Mouse (Mus musculus) kidney, postnatal 10 days (tissue): ENCODE data around the gene 0610012G03Rik.

Experiments
- DNase-seq: peaks from one replicate; pipeline ENCODE4 v3.0.0; 2021; ENCODE audit warnings: mixed read lengths

0610012G03Rik gene

GRCm38 (mm10) chr16:31932255-31932654, 16.0 kb downstream of the 0610012G03Rik start:
- no peak for DNase-seq

GRCm38 (mm10) chr16:31931330-31931729, 17.0 kb downstream of the 0610012G03Rik start:
- peak; percentile 17 for DNase-seq

DNA sequence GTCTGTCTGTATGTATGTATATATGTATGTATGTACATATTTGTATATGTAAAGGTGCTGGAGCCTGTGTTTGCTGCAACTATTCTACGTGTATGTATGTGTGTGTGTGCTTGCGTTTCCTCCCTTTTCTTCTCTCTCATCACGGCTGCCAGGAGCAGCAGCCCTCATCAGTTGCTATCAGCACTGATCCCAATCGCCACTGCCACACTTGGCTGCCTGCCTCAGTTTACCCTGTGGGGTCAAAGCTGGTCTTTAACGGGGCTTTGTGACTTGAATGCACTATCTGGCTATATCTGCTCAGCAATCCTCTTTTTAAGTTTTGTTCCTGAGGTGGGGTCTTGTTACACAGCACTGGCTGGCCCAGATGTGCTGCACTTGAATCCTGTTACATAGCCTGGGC, 20.9 kb downstream of the 0610012G03Rik start:
- no peak for DNase-seq

GRCm38 (mm10) chr16:31926547-31927182, 21.6 kb downstream of the 0610012G03Rik start:
- DNase-seq = no peak

- DNase-seq = no peak
These were observed 22.2 kb downstream of the 0610012G03Rik start for GRCm38 (mm10) chr16:31926091-31926490.

DNA sequence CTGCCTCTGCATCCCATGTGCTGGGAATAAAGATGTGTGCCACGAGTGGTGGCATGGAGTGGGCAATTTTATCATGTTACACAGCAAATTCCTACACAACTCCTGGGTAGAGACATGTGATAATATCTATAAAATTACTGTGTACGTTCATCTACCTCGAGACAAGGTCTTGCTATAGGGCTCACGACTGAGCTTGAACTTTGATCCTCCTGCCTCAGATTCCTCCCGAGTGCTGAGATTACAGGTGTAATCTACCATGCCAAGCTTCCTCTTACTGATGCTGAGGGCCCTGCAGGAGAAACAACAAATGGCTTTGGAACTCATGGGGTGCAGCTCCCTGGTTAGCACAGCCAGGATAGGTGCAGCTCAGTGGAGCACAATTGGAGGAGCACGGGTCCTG, 23.9 kb downstream of the 0610012G03Rik start:
- DNase-seq = no peak

DNA sequence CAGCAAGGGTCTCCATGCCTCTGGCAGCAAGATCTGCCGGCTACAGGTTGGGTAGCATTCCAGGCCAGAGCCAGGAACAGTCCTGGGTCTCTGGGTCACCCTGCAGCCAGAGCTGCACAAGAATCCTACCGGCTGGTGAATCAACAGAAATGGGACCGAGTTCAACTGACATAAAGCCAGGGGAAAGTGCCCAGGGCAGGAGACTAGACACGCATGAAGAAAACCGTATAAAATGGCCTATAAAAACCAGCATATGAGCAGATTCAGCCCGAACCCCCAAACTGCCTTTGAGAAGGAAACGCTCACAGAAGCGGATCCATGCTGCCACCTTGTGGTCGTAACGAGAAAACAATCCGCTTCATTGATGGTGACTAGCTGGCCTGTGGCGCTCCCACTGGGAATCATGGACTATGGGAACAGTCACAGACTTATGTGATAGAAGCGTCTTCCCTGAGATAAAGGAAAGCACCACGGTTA, 30.0 kb downstream of the 0610012G03Rik start:
- DNase-seq = peak; percentile 89

- DNase-seq = no peak
These were observed 30.5 kb downstream of the 0610012G03Rik start for GRCm38 (mm10) chr16:31917776-31918175.

DNA sequence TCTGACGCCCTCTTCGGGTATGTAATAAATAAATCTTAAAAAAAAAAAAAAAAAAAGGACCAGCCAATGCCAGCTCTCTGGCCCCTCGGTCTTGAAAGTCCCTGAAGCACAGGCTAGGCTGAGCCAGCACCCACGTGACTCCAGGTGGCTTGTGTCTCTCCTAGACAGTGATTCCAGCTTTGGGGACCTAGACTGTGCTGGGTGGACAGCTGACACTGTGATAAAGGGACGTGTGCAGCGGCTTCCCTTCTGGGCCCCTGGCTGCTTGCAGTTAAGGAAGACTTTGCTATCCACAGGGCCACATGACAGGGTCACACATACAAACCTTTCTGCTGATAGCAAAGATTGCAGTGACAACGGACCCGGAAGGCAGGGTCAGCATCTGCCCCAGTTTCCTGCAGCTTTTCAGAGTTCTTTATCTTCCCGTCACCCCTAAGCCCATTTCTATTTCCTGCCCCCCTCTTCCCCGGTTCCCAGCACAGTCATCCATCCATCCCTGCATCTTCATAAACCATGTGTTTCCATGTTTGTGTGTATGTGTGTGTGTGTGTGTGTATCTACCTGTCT, 37.9 kb downstream of the 0610012G03Rik start:
- peak; percentile 29 for DNase-seq

DNA sequence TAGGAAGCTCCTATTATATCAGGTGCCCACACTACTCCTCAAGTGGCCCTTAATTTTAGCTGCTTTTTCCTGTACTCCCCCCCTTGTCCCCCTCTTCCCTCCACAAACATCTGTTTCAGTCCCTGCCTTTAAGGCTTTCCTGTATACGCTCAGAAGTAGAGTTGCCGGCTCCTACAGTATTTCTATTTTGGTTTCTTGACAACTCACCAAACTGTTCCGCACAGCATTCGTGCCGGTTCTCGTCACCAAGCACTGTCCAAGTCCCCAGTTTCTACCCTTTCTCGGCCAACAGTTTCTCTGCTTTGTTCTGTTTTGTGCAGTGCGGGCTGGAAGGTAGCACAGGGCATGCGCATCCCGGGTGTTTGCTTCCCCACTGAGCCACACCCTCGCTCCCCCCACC, 39.3 kb downstream of the 0610012G03Rik start:
- no peak for DNase-seq

GRCm38 (mm10) chr16:31906896-31907295, 41.4 kb downstream of the 0610012G03Rik start:
- DNase-seq = peak; percentile 68

DNA sequence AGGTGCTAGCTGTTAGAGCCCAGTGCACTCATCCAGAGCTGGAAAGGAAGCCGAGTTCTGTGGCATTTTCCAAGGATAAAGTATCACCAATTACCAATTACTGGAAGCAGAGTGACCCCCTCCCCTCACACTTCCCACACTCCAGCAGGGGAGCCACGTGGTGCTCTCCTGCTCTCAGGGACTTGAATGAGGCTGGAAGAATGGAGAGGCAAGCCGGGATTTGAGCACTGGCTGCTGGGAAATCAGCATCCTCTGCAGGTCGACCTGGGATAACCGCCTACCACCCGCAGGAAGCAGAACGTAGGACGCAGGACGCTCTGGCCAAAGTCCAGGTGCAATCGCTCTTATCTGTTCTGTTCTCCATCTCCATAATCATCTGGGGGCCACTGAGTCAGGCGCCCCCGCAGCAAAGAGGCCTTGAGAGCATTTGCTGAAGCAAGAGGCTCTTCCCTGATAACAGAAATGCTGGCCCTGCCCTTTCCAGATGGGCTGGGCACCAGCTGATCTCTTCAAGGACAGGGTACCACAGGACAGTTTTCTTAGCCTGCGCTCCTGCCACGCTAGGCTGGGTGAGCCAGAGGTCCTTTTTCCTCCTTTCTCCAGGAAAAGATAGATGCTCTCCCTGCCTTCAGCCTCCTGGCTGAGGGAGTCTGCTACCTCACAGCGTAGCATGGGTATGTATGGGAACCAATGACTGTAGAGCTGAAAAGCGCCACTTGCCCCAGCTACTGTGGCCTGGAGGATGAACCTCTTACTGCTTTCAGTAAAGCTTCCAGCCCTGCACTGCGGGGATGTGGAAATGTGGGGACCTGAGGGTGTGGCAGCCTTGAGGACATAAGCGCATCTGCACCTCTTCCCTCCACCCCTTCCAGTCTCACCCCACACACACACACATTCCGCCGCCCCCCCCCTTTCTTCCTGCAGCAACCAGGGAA, 42.1 kb downstream of the 0610012G03Rik start:
- DNase-seq = peak; percentile 28

- DNase-seq = no peak
These were observed 43.0 kb downstream of the 0610012G03Rik start for GRCm38 (mm10) chr16:31905331-31905730.

GRCm38 (mm10) chr16:31903239-31903638, 45.1 kb downstream of the 0610012G03Rik start:
- no peak for DNase-seq

DNA sequence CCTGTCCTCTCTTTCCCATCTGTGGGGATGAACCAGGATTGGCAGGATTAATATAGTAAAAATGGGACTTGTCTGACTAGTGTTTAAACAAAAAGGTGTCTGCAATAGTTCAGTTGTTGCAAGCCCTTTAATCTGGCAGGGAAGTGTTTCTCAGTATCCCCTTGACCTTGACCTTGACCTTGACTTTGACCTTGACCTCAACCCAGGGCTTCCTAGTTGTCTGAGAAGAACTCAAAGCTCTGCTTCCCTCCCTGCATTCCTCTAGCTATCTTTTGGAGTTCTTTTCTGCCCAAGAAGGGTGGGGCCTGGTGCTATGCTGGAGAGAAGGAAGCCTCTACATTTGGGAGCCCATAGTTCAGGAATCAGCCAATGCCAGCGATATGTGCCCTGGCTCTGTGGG, 46.4 kb downstream of the 0610012G03Rik start:
- DNase-seq = no peak

DNA sequence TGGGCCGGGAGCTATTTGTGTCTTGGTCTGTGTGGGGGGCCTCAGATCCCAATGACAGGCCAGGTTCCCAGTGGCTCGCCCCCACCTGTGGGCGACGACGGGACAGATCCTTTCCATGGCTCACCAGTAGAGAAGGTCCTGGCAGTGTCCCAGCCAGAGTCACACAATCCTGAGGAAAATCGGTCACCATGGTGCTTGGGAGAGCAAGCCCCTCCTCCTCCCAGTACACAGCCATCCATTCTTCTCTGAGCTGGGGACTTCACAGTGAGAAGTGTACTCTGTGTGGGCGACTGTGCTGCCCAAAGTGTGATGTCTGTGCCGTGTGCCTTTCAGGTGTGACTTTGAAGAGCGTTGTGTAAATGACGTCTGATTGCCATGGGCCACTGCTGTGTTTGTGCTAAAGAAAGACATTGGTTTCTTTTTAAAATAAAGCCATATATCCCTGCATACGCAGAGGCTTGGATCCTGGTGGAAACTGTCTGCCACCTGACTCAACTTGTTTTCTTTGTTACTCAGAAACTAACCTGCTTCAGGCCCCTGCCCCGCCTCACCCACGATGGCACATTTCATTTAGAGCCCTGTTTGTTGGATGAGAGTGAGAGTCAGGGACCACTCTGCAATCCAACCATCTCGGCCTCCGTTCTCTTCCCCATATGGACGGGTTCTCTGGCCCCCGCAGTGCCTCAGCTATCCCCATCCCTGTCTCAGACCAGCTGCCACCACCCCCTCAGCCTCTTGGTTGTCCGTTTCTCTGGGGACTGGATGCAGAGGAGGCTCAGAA, 49.6 kb downstream of the 0610012G03Rik start:
- no peak for DNase-seq
